Mouse (Mus musculus): Measurements from ENCODE around the gene Dmrtb1.

The Dmrtb1 gene

DNA sequence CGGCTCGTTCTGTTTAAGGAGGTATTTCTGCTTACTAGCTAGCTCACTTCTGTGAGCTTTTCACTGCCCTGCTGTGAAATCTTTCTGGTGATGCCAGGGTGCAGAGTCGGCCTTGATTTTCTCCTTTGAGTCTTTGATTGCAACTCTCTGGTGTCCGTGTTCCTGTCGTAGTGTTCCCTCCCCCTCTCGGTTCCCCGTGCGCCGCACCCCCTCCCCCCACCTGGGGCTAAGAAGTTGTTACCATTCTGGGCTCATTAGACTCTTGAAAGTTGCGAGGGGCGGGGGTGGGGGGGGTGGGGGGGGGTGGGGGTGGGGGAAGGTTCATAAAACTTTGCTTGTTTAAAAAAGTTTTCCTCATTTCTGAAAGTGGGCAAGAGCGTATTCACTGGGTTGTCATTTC, 3.1 kb upstream of the Dmrtb1 start:
- in situ Hi-C loops (cut with MboI; ENCODE audit: low pct_unique_long_range_greater_than_20kb in 1 of 2, low sequenced_read_pairs in 2 of 2, unreplicated experiment in 1 of 2) = no loop called here

DNA sequence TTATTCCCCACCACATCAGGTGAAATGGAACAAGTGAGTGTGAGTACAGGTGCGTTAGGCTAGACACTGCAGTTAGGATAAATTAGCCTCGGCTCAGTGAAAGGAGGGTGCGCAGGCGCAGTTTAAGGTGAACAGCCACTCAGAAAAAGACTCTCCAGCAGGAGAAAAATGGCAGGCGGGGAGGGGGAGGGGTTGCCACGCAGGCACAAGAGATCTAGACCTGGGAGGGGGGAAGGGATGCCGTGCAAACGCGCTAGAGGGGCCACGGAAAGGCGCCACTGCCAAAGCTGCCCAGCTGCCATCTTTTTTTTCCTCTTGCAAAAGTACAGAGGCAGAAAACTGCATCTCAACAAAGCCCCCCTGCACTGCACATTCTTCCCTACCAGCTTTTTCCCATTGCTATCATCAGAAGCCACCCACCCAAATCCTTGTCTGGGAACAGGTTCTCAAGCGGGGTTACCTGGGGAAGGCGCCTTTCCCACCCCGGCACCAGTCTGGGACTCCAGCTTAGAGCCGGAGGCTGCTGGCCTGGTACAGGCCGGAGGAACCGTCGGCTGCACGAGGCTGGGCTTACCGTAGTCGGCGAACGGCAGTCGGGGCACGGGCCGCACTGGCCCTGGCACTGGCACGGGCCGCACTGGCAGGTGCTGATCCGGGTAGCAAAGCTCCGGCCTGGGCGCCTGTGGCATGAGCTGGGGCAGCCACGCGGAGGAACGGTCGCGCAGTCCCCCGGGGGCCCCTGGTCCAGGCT, 849 bp downstream of the Dmrtb1 start:
- in situ Hi-C loops (cut with MboI; ENCODE audit: low pct_unique_long_range_greater_than_20kb in 1 of 2, low sequenced_read_pairs in 2 of 2, unreplicated experiment in 1 of 2) = no loop called here

DNA sequence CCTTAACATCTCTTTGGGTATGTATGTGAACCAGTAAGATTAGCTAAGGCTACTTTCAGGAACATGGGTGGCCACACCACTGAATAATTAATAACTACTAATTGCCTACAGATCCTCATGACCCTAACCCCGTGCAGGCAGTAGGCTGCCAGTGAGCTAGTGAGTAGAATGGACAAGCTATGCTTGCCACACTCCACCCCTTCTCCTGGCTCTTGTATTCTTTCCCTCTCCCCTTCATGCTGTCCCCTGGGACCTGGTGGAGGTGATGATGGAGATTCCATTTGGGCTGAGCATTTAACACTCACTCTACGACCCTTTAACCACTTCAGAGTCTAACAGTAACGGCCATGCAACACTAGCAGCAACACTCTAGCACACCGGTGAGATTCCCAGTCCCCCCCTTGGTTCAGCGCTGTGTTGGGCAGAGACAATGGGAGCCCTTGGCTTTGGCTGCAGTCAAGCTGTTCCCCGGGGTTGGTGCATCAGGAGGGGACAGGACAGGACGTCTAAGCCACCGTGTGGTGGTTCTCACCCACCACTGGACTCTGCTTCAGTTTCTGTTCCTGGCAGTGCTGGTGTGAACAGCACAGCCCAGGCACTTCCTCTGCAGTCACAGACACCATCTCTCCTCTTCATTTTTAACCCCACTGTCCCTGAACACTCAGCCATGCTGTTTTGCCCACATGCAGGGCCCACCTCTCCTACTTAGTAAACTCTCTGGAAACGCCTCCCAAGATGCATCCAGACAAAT, 2.8 kb downstream of the Dmrtb1 start:
- in situ Hi-C loops (cut with MboI; ENCODE audit: low pct_unique_long_range_greater_than_20kb in 1 of 2, low sequenced_read_pairs in 2 of 2, unreplicated experiment in 1 of 2) = no loop called here

GRCm38 (mm10) chr4:107680311-107681098, 3.5 kb downstream of the Dmrtb1 start:
- in situ Hi-C loops (cut with MboI; ENCODE audit: low pct_unique_long_range_greater_than_20kb in 1 of 2, low sequenced_read_pairs in 2 of 2, unreplicated experiment in 1 of 2) = no loop called here

DNA sequence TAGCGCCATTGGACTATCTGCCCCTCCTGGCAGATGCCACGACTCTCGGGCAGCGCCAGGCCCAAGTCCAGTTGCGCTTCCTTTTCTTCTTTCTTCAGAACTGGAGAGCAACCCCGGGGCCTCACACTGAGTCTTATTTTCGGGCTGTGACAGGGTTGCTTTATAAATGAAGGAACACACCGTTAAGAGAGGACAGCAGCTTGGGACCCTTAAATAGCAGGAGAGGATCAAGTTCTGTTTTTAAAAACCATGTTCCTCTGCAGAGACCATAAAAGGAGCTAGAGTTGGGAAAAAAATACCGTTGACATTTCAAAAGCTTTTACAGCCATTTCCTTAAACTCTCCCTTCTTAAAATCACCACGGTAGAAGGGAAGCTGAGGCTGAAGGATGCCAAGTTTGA, 8.4 kb downstream of the Dmrtb1 start:
- in situ Hi-C loops (cut with MboI; ENCODE audit: low pct_unique_long_range_greater_than_20kb in 1 of 2, low sequenced_read_pairs in 2 of 2, unreplicated experiment in 1 of 2) = no loop called here

DNA sequence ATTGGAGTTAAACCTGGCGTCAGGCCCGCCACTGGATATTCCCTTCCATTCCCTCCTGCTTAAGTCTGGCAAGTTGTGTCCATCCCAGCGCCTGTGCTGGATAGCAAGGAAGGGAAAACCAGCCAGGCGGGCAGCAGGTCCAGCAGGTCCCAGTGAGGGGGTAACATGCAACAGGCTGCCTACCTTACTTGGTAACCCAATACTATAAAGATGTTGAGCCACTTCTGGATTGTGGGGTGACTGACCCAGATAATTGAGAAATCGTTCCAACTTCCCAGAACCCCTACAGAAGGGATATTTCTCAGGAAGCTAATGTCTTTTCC, 9.7 kb downstream of the Dmrtb1 start:
- in situ Hi-C loops (cut with MboI; ENCODE audit: low pct_unique_long_range_greater_than_20kb in 1 of 2, low sequenced_read_pairs in 2 of 2, unreplicated experiment in 1 of 2) = loop anchor here in 1 of 2 experiments (25.0 kb wide), 1 partner anchor 237 kb away; the partner anchor contains the start of gene Glis1

DNA sequence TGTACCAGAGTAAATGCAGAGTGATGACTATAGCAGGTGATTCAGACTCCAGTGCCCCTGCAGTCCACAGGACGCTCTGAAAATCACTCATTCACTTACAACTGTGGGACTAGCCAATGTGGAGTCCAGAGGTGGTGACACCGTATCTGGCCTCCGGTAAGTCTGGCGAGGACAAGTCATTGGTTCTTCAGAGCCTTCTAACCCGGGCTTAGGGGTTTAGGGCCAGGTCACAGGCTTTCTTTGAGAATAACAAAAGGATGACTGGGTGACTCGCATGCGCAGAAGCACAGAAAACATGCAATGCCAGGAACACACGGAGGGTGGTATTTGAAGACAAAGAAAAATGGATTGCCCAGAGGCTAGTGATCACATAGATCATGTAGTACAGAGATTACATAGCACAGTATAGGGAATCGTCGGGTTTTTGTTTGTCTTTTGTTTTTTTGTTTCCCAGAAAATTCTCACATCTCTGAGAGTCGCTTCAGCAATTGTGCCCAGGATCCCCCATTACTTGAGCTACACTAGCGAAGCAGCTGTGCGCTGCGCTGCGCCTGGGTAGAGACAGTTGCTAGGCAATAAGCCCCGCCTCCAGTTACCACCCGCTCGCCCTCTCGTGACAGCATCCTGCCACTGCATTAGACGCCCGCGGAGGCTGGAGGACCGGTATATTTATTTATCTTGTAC, 10.2 kb downstream of the Dmrtb1 start:
- in situ Hi-C loops (cut with MboI; ENCODE audit: low pct_unique_long_range_greater_than_20kb in 1 of 2, low sequenced_read_pairs in 2 of 2, unreplicated experiment in 1 of 2) = loop anchor here in 1 of 2 experiments (25.0 kb wide), 1 partner anchor 236 kb away; the partner anchor contains the start of gene Glis1

- in situ Hi-C loops (cut with MboI; ENCODE audit: low pct_unique_long_range_greater_than_20kb in 1 of 2, low sequenced_read_pairs in 2 of 2, unreplicated experiment in 1 of 2) = loop anchor here in 1 of 2 experiments (25.0 kb wide), 1 partner anchor 233 kb away; the partner anchor contains the start of gene Glis1
Observed at GRCm38 (mm10) chr4:107670731-107671130, 13.3 kb downstream of the Dmrtb1 start.

DNA sequence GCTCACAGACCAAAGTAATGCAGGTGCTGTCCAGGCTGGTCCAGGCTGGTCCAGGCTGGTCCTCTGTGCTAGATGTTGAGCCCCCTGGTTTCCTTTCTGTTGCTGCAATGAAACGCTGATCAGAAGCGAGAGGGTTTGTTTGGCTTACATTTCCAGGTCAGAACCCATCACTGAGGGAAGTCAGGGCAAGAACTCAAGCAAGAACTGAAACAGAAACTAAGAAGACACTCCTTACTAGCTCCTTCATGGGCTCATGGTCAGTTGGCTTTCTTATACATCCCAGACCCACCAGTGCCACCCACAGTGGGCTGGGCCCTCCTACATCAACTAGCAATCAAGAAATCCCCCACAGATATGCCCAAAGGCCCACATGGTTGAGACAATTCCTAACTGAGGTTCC, 15.5 kb downstream of the Dmrtb1 start:
- in situ Hi-C loops (cut with MboI; ENCODE audit: low pct_unique_long_range_greater_than_20kb in 1 of 2, low sequenced_read_pairs in 2 of 2, unreplicated experiment in 1 of 2) = loop anchor here in 1 of 2 experiments (25.0 kb wide), 1 partner anchor 231 kb away; the partner anchor contains the start of gene Glis1

- in situ Hi-C loops (cut with MboI; ENCODE audit: low pct_unique_long_range_greater_than_20kb in 1 of 2, low sequenced_read_pairs in 2 of 2, unreplicated experiment in 1 of 2) = loop anchor here in 1 of 2 experiments (25.0 kb wide), 1 partner anchor 223 kb away; the partner anchor contains the start of gene Glis1
Observed at GRCm38 (mm10) chr4:107660649-107661048, 23.4 kb downstream of the Dmrtb1 start.

- in situ Hi-C loops (cut with MboI; ENCODE audit: low pct_unique_long_range_greater_than_20kb in 1 of 2, low sequenced_read_pairs in 2 of 2, unreplicated experiment in 1 of 2) = loop anchor here in 1 of 2 experiments (25.0 kb wide), 1 partner anchor 216 kb away; the partner anchor contains the start of gene Glis1
Observed at GRCm38 (mm10) chr4:107653280-107653643, 30.8 kb downstream of the Dmrtb1 start.

DNA sequence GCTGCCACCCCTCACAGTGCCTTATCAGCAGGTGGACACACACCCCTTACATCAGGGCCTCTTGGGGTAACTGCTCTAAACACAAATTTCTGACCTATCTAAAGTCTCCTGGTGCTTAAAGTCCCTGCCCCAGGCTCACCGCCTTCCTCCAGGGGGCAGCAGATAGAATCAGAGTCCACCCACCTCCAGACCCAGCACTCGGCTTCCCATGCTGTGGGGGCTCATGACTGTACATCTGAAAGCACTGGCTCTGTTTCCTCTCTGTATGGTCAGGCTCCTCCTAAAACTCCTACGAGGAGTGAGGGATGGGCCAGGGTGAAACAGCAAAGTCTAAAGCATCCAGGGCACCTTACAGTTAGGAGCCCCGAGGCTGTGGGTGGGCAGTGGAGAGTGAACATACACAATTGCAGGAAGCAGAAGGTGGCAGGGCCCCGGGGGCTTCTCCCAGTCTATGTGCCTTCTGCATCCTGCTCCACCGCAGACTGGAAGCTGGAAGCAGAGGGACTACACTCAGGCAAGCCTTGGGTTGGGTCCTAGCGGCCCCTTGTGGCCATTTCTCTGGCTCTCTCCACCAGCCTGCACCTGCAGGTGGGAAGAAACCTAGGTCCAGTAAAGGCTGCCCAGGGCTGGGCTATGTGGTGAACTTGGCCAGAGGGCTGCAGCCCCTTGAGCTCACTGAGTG, 31.3 kb downstream of the Dmrtb1 start:
- in situ Hi-C loops (cut with MboI; ENCODE audit: low pct_unique_long_range_greater_than_20kb in 1 of 2, low sequenced_read_pairs in 2 of 2, unreplicated experiment in 1 of 2) = loop anchor here in 1 of 2 experiments (25.0 kb wide), 1 partner anchor 215 kb away; the partner anchor contains the start of gene Glis1

DNA sequence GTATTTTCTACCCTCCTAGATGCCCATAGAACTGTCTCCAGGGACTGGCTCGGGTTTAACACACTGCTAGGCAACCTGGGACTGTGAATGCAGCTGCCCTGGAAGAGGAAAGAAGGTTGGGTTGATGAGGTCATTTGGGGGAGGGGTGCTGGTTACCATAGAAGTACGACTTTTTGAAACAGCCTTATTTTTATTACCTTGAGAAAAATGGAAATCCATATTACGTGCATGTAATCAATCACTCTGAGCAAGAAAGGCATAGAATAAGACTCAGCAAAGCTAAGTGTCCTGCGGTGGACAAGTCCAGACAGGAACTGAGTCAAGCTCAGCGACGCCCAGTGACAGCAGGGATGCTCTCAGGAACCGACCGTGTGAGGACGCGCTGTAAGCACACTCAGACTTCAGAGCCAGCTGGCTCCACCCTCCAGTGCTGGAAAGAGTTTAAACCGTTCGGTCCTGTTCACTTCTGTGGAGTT, 33.0 kb downstream of the Dmrtb1 start:
- in situ Hi-C loops (cut with MboI; ENCODE audit: low pct_unique_long_range_greater_than_20kb in 1 of 2, low sequenced_read_pairs in 2 of 2, unreplicated experiment in 1 of 2) = loop anchor here in 1 of 2 experiments (25.0 kb wide), 1 partner anchor 214 kb away; the partner anchor contains the start of gene Glis1

- in situ Hi-C loops (cut with MboI; ENCODE audit: low pct_unique_long_range_greater_than_20kb in 1 of 2, low sequenced_read_pairs in 2 of 2, unreplicated experiment in 1 of 2) = no loop called here
Observed at GRCm38 (mm10) chr4:107648959-107649485, 35.0 kb downstream of the Dmrtb1 start.

- in situ Hi-C loops (cut with MboI; ENCODE audit: low pct_unique_long_range_greater_than_20kb in 1 of 2, low sequenced_read_pairs in 2 of 2, unreplicated experiment in 1 of 2) = no loop called here
Observed at GRCm38 (mm10) chr4:107641624-107642023, 42.4 kb downstream of the Dmrtb1 start.

- in situ Hi-C loops (cut with MboI; ENCODE audit: low pct_unique_long_range_greater_than_20kb in 1 of 2, low sequenced_read_pairs in 2 of 2, unreplicated experiment in 1 of 2) = no loop called here
Observed at GRCm38 (mm10) chr4:107638303-107638702, 45.7 kb downstream of the Dmrtb1 start.

- in situ Hi-C loops (cut with MboI; ENCODE audit: low pct_unique_long_range_greater_than_20kb in 1 of 2, low sequenced_read_pairs in 2 of 2, unreplicated experiment in 1 of 2) = no loop called here
Observed at GRCm38 (mm10) chr4:107637670-107638069, 46.4 kb downstream of the Dmrtb1 start.
